Mouse (Mus musculus) spleen, postnatal 14 days (tissue): ENCODE data around the gene Ntmt1.

Experiments used
- DNase-seq, 2 experiments: peaks; one replicate each; pipeline ENCODE4 v3.0.0; 2021 to 2022; ENCODE audit warnings: low spot score in 2 of 2

Gene Ntmt1

DNA sequence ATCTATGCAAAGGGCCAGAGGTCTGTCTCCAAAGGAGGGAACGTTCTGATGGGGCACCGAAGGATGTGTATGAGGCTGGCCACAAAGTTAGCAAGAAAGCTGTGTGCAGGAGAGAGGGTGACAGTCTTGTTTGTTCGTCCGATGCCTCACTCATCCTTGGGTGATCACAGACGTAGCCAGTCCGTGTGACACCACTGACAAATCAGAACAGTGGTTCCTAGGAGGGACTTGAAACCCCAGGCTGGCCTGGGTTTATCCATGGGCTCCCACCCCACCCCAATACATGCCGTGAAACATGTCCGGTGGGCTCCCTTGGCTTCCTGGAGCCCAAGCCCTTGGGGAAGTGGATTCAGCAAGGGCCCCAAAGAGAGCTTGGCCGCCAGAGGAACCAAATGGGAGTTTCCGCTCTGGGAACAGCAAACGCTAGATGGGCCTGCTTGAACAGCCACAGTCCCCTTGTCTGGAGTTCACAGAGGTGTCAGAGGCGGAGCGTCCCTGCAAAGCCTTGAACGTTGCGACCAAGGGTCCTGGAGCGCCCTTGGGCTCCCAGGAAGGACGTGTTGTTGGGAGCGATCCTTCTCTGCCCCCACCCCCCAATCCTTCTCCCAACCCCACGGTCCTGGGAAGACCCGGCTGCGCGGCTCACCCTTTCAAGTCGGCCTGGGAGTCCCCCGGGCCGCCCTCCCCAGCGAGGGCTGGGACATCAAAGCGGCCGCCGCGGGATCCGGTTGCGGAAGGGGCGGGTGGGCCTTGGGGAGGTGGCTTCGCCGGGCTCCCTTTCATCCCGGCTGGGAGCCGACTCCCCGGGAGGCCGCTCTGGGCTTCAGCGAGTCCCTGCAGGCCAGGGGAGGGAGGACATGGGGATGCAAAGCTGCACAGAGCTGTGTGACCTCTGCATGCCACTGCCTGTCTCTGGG, 23.3 kb upstream of the Ntmt1 start:
- DNase-seq, result no peak

GRCm38 (mm10) chr2:30787466-30787865, 20.2 kb upstream of the Ntmt1 start:
- no peak for DNase-seq

GRCm38 (mm10) chr2:30792061-30792460, 15.6 kb upstream of the Ntmt1 start:
- DNase-seq, result no peak

GRCm38 (mm10) chr2:30794179-30795108, 13.2 kb upstream of the Ntmt1 start:
- DNase-seq, result peak; percentile 83 to 90

GRCm38 (mm10) chr2:30795271-30795888, 12.2 kb upstream of the Ntmt1 start:
- no peak for DNase-seq

- DNase-seq, result no peak
Observed at GRCm38 (mm10) chr2:30795889-30796275, 11.7 kb upstream of the Ntmt1 start.

- DNase-seq, result peak in 1 of 2 experiments; percentile 36
Observed at GRCm38 (mm10) chr2:30796382-30796781, 11.2 kb upstream of the Ntmt1 start.

DNA sequence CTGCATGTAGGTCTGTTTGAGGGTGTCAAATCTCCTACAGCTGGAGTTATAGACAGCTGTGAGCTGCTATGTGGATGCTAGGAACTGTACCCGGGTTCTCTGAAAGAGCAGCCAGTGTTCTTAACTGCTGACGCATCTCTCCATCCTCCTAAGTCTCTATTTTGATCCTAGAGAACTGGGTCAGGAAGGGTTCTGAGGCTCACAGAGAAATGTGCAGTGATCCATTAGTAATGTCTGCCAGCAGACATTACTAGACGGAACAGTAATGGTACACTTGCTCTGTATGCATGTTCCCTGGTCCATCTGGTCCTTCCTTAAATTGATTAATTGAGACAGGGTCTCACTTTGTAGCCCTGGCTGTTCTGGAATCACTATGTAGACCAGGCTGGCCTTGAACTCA, 8.2 kb upstream of the Ntmt1 start:
- no peak for DNase-seq

DNA sequence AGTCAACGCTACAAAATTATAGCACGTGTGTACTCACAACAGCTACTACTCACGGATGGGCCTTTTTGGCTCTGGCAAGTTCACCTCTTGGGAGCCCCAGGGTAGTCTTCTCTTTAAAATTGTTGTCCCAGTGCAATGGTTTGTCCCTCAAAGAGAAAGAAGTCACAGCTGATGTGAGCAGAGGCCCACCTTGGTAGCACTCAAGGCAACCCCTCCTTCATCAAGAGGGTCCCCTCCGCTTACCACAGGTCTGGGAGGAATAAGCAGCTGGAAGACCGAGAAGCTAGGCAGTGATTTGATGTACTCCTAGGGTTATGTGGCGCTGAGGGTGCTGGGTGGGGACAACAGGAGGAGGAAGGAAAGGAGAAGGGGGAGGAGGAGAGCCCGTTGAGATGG, 7.0 kb upstream of the Ntmt1 start:
- no peak for DNase-seq

DNA sequence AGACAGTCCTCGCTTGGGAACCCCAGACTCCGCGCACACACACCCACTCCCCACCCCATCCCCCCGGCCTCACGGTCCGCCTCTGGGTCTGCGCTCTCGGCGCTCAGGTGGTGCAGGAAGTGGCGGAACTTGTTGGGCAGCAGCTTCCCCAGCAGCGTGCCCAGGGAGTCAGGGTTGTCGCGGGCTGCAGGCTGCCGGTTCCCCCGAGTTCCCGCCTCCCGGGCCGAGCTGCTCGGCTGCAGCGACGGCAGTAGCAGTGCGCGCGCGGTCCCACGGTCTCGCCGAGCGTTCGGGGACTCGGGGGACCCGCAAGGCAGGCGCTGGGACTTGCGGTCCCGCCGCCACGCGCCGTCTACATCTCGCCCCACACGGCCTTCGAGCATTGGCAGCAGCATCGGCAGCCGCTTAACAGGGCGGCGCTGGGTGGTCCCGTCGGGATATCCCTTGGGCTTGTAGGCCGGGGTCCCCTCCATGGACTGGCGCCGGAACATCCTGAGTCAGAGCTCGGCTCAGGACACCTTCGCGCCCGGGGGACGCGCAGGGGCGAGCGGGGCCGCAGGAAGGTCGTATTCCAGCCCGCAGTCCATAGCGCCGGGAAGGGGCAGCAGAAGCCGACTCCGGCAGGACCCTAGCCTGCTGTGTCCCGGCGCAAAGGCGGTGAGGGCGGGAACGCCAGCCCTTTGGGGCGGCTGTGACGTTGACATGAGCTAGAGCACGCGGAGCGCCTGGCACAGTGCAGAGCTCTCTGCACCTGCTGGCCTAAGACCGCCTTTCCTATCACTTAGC, 6.4 kb upstream of the Ntmt1 start:
- no peak for DNase-seq

DNA sequence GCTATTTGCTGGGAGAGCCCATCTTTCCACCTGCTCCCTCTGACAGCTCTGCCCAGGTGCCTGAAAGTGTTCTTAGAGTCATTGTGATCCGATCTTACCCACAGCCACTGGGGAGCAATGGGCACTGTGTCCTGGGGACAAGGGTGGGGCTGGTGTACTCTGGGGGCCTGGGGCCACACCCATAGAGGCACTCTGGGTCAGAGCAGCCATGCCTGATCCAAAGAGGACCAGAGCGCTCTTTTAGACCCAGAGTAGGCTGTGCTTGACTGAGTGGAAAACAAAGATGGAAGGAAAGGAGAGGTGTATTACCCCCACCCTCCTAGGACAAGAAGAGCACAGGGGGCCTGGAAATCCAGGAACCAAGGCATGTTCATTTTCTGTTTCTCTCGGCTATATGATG, 4.0 kb upstream of the Ntmt1 start, which contains the start of gene 1700001O22Rik:
TSS of gene 1700001O22Rik (minus strand) at position 58 of the 400 bp plus-strand sequence.
- DNase-seq, result no peak

DNA sequence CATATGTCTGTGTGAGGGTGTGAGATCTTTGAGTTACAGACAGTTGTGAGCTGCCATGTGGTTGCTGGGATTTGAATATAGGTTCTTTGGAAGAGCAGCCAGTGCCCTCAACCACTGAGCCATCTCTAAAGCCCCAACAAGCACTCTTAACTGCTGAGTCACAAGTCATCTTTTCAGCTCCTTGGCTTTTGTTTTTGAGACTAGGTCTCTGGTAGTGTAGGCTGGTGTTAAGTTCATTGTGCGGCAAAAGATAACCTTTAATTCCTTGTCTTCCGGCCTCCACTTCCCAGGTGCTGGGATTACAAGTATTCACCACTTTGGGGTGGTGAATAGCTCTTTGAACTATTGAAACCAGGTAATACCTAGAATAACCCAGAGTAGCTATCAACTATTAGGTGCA, 1.6 kb upstream of the Ntmt1 start:
- DNase-seq, result no peak

DNA sequence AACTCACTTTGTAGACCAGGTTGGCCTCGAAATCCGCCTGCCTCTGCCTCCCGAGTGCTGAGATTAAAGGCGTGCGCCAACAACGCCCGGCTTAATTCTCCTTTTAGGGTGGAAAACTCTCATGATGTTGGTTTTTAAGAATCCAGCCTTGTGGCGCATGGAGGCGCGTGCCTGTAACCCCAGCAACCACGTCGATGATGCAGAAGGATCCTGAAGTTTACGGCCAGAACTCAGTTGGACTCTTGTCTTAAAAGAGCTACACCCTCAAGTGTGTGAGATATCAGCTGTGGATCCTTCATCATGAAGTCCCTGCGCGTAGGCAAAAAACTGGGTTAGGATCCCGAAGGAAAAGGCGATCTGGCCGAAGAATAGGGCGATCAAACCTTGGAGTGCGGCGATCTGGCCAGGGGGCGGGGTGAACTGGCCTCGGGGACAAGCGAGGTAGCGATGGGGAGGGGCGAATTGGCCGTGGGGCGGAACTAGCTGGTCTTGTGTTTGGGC, 429 bp upstream of the Ntmt1 start:
- no peak for DNase-seq

GRCm38 (mm10) chr2:30808296-30808655, 650 bp downstream of the Ntmt1 start:
- DNase-seq, result no peak

DNA sequence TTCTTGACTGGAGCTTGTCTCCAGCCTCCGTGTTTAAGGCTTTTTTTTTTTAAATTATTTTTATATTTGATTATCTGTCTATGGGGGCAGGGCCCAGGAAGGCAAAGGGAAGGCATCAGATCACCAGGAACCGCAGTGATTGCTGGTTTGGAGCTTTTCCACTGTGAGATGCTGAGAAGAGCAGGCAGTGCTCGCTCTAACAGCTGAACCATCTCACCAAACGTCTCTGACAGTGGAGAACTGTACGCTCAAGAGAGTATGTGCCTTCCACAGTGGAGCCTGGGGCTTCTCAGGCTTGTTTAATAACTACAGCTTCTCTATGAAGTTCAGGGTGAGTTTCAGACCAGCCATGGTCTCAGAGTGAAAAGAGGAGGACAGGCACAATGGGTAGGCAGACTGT, 1.9 kb downstream of the Ntmt1 start:
- no peak for DNase-seq

DNA sequence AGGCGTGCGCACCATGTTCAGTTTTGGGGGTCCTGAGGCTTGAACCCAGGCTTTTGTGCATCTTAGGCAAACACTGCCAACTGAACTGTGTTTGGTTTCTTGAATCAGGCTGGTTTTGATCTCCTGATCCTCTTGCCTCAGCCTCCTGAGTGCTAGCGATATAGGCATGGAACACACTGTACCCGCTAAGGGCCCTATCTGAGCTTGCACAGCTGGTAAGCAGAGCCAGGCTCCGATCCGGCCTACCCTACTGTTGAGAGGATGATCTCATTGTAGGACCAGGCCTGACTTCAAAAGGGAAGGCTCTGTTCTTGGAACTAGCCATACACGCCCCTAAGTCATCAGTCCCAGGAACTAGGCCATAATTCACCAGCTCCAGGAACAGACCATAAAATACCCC, 2.9 kb downstream of the Ntmt1 start:
- DNase-seq, result no peak

DNA sequence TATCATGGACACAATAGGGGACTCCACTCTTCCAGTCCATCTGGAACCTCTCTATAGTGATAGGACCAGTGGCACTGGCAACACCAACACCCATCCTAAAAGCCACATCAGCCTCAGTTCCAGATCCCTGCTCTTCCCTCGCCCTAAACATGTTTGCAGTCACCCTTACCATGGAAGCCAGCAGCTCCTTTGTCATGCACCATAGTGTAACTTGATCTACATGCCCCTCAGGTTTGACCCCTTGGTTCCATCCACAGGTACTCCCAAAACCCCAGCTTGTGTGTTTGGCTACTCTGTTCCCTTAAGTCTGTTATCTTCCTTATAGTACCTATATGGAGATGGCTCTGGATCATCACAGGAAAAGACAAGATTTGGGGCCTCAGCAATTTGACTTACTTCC, 8.8 kb downstream of the Ntmt1 start:
- DNase-seq, result no peak

DNA sequence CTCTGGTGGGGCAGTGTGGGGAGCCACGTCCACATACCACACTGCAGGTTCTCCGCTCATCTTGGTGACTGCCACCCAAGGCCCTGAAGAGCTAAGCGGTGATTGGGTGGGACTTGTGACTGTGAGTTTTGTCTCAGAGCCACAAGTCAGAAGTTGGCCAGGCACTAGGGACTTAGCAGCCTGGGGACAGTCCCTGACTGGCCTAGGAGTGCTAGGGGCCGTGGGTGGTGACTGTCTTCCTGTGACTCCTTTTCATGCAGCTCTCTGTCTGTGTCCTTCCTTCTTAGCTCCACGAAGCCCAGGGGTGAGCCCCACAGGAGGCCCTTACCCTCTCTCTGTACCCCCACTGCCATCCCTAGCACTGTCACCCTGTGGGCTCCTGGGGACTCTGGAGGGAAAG, 12.2 kb downstream of the Ntmt1 start:
- no peak for DNase-seq

DNA sequence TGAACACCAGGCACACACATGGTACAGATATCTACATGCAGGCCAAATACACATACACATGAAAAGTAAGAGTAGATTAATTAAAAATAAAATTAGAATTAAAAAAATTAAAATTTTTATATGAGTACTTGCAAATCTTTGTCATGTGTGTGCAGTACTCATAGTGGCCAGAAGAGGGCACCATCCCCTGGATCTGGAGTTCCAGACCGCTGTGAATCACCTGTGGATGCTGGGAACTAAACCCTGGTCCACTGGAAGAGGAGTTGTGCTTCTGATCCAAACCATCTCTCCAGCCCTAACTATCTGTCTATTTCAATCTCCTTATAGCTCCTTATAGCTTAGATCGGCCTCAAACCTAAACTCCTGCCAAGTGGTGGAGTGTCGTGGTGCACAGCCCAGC, 13.4 kb downstream of the Ntmt1 start:
- no peak for DNase-seq

DNA sequence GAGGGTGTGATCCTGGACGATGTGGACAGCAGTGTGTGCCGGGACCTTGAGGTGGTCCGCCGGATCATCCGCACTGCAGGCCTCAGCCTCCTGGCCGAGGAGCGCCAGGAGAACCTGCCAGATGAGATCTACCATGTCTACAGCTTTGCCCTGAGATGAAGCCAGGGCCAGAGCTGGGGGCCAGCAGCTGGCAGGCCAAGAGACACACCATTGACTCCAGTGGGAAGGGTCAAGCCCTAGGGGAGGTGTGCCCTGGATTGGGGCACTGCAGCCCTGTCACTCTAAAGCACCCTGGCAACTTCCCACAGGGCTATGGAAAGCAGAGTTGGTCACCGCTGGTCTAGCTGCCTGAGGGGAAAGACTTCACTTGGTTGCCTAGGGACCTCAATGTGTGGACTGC, 14.8 kb downstream of the Ntmt1 start:
- DNase-seq, result no peak
